Mouse (Mus musculus): ENCODE data around the gene Ube2r2. TPM values are rescaled to one million over a fixed set of nuclear protein-coding genes. Genes with fewer than 3 reads are reported as not detected.
A peak's percentile ranks its signal among the peaks of the same experiment; 100 is the strongest.

Ube2r2 gene
- polyA plus RNA-seq (2015; fragmentation: Nextera tagmentation; extraction: Ambion mirVana): 45.4 and 47.8 TPM in 2 replicates

GRCm38 (mm10) chr4:41135711-41136453 lies at the start of gene Ube2r2:
Gene Ube2r2 (plus strand): TSS chr4:41135743.
- Histone ChIP-seq H3K4me3 (replicated peaks) (peak within 1 kb of the TSS; percentile 90), H3K4me1 (replicated peaks) (peaks cover 59% of the 10 kb centered on the region), H3K9me3 (replicated peaks) (no peaks in the 10 kb centered on the region), H3K36me3 (replicated peaks) (peaks cover 25% of the 10 kb centered on the region), H3K27me3 (no peaks in the 10 kb centered on the region), H3K4me2 (peak within 1 kb of the TSS; percentile 80), H3K9ac (peak within 1 kb of the TSS; percentile 100), H3K27ac (replicated peaks) (peak within 1 kb of the TSS; percentile 97)
- under 1% methylated on average over 58 of the region's 65 CpGs for WGBS (ENCODE audit: insufficient replicate concordance)
- ATAC-seq (ENCODE audit: insufficient read depth): peak; percentile 72

- Histone ChIP-seq H3K4me2 (peak overlapping the region; percentile 71), H3K9ac (0 out of 2 replicates have a peak overlapping the region, but pooled peaks have one; percentile 19), H3K27ac (replicated peaks) (peak overlapping the region; percentile 96), H3K36me3 (replicated peaks) (no peaks in the 10 kb centered on the region), H3K27me3 (0 out of 2 replicates have a peak, but pooled peaks cover 4% of the 10 kb centered on the region), H3K9me3 (replicated peaks) (no peaks in the 10 kb centered on the region), H3K4me1 (replicated peaks) (peaks cover 90% of the 10 kb centered on the region), H3K4me3 (replicated peaks) (peak overlapping the region; percentile 34)
- peak; percentile 81 for ATAC-seq (ENCODE audit: insufficient read depth)
- WGBS (ENCODE audit: insufficient replicate concordance): 39% methylated on average over 9 of the region's 9 CpGs
Observed at GRCm38 (mm10) chr4:41086947-41087346, 48.6 kb upstream of the Ube2r2 start.

- H3K9ac ChIP-seq: peak overlapping the region; percentile 39; the same call in 1 of the 2 replicates
- ATAC-seq (ENCODE audit: insufficient read depth): peak; percentile 96
- peak overlapping the region; percentile 34 for H3K4me3 ChIP-seq (replicated peaks)
- H3K27ac ChIP-seq (replicated peaks): peak overlapping the region; percentile 96
- 0 out of 2 replicates have a peak, but pooled peaks cover 4% of the 10 kb centered on the region for H3K27me3 ChIP-seq
- peaks cover 87% of the 10 kb centered on the region for H3K4me1 ChIP-seq (replicated peaks)
- no peaks in the 10 kb centered on the region for H3K9me3 ChIP-seq (replicated peaks)
- WGBS (ENCODE audit: insufficient replicate concordance): 23% methylated on average over 16 of the region's 16 CpGs
- peak overlapping the region; percentile 71 for H3K4me2 ChIP-seq
- H3K36me3 ChIP-seq (replicated peaks): no peaks in the 10 kb centered on the region
Observed at GRCm38 (mm10) chr4:41087459-41088298, 47.9 kb upstream of the Ube2r2 start.

DNA sequence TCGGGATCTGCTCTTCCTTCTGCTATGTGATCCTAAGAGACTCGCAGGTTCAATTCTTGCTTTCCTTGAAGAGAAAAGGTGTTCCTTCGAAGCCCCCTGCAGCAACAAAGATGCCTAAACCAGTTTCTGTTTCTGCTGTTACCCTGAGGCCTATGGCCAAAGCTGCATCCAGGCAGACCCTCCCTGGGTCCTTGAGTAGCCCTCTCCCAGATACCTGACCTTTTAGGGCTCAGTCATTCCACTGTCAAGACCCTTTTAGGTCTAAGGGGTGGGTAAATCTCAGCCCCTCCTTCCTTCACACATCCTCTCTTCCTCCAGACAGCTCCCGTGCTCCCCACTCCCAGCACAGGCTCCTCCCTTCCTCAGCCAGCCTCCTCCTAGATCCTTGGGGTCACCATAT lies 46.4 kb upstream of the Ube2r2 start:
- Histone ChIP-seq H3K27ac (replicated peaks) (peak overlapping the region; percentile 96), H3K9me3 (replicated peaks) (no peaks in the 10 kb centered on the region), H3K36me3 (replicated peaks) (peaks cover 12% of the 10 kb centered on the region; the same call in 1 of the 2 replicates), H3K4me3 (replicated peaks) (no peak overlapping the region), H3K9ac (no peak overlapping the region), H3K4me1 (replicated peaks) (peaks cover 81% of the 10 kb centered on the region), H3K4me2 (peak overlapping the region; percentile 45), H3K27me3 (0 out of 2 replicates have a peak, but pooled peaks cover 4% of the 10 kb centered on the region)
- ATAC-seq (ENCODE audit: insufficient read depth): no peak
- whole genome bisulfite sequencing (ENCODE audit: insufficient replicate concordance): 63% methylated on average over 4 of the region's 4 CpGs

GRCm38 (mm10) chr4:41089705-41090104 lies 45.8 kb upstream of the Ube2r2 start:
- H3K4me3 ChIP-seq (replicated peaks): 0 out of 2 replicates have a peak overlapping the region, but pooled peaks have one; percentile 1
- H3K4me1 ChIP-seq (replicated peaks): peaks cover 84% of the 10 kb centered on the region
- H3K4me2 ChIP-seq: peak overlapping the region; percentile 45
- peak overlapping the region; percentile 43; the same call in 1 of the 2 replicates for H3K9ac ChIP-seq
- ATAC-seq (ENCODE audit: insufficient read depth): no peak
- H3K36me3 ChIP-seq (replicated peaks): peaks cover 17% of the 10 kb centered on the region
- no peaks in the 10 kb centered on the region for H3K9me3 ChIP-seq (replicated peaks)
- H3K27me3 ChIP-seq: 0 out of 2 replicates have a peak, but pooled peaks cover 4% of the 10 kb centered on the region
- H3K27ac ChIP-seq (replicated peaks): peak overlapping the region; percentile 96
- 27% methylated on average over 2 of the region's 2 CpGs for WGBS (ENCODE audit: insufficient replicate concordance)

DNA sequence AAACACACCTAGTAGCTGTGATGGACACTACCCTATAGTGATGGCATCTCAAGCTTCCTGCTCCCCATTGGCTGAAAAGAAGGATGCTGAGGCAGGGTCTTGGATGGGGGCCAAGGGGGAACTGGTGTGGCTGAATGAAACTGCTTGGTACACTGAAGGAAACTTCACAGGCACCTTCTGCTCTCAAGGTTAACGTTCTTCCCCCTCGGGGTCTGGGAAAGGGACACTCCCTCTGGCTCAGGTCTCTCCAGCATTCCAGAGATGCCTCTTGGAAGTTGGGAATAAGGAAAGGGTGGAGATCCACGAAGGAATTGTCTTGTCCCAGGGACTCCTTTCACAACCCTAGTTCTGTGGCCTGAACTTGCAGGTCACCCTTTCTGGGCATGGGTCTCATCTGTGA lies 44.2 kb upstream of the Ube2r2 start:
- H3K9ac ChIP-seq: no peak overlapping the region
- H3K27ac ChIP-seq (replicated peaks): no peak overlapping the region
- H3K36me3 ChIP-seq (replicated peaks): peaks cover 21% of the 10 kb centered on the region
- no peak overlapping the region for H3K4me3 ChIP-seq (replicated peaks)
- no peak overlapping the region for H3K4me2 ChIP-seq
- H3K4me1 ChIP-seq (replicated peaks): peaks cover 84% of the 10 kb centered on the region
- H3K27me3 ChIP-seq: 0 out of 2 replicates have a peak, but pooled peaks cover 4% of the 10 kb centered on the region
- WGBS (ENCODE audit: insufficient replicate concordance): 47% methylated on average over 3 of the region's 3 CpGs
- H3K9me3 ChIP-seq (replicated peaks): no peaks in the 10 kb centered on the region
- ATAC-seq (ENCODE audit: insufficient read depth): no peak

- no peak overlapping the region for H3K4me2 ChIP-seq
- H3K27me3 ChIP-seq: peaks cover 19% of the 10 kb centered on the region
- WGBS (ENCODE audit: insufficient replicate concordance): 79% methylated on average over 1 of the region's 1 CpGs
- no peak for ATAC-seq (ENCODE audit: insufficient read depth)
- peaks cover 84% of the 10 kb centered on the region for H3K4me1 ChIP-seq (replicated peaks)
- peaks cover 21% of the 10 kb centered on the region for H3K36me3 ChIP-seq (replicated peaks)
- no peak overlapping the region for H3K4me3 ChIP-seq (replicated peaks)
- no peak overlapping the region for H3K27ac ChIP-seq (replicated peaks)
- no peaks in the 10 kb centered on the region for H3K9me3 ChIP-seq (replicated peaks)
- no peak overlapping the region for H3K9ac ChIP-seq
Observed at GRCm38 (mm10) chr4:41092958-41093357, 42.6 kb upstream of the Ube2r2 start.

- Histone ChIP-seq H3K27ac (replicated peaks) (no peak overlapping the region), H3K4me3 (replicated peaks) (no peak overlapping the region), H3K36me3 (replicated peaks) (peaks cover 21% of the 10 kb centered on the region), H3K9ac (no peak overlapping the region), H3K9me3 (replicated peaks) (no peaks in the 10 kb centered on the region), H3K4me2 (no peak overlapping the region), H3K4me1 (replicated peaks) (peaks cover 79% of the 10 kb centered on the region), H3K27me3 (peaks cover 29% of the 10 kb centered on the region)
- no peak for ATAC-seq (ENCODE audit: insufficient read depth)
- 77% methylated on average over 9 of the region's 9 CpGs for WGBS (ENCODE audit: insufficient replicate concordance)
Observed at GRCm38 (mm10) chr4:41094361-41094760, 41.2 kb upstream of the Ube2r2 start.

DNA sequence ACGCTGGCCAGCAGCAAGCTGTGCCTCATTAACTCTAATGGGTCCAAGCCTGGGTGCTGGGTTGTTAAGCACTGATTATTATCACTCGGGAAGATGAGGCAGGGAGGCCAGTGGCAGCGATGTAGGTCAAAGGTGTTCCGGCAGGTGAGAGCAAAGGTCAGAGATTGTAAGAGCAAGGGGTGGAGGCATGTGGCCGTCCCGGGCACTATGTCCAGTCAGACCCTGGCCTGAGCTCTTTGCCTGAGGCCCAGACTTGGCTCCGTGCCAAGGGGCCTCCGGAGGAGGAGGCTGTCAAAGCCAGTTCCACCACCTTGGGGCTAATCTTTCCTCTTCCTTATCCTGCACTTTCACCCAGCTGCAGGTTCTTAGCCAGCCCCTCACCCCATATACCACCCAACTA lies 39.4 kb upstream of the Ube2r2 start:
- Histone ChIP-seq H3K36me3 (replicated peaks) (peaks cover 21% of the 10 kb centered on the region), H3K27ac (replicated peaks) (peak overlapping the region; percentile 68; the same call in 1 of the 2 replicates), H3K4me2 (peak overlapping the region; percentile 84), H3K9me3 (replicated peaks) (no peaks in the 10 kb centered on the region), H3K9ac (peak overlapping the region; percentile 54; the same call in 1 of the 2 replicates), H3K4me3 (replicated peaks) (peak overlapping the region; percentile 61), H3K27me3 (peaks cover 45% of the 10 kb centered on the region), H3K4me1 (replicated peaks) (peaks cover 62% of the 10 kb centered on the region)
- ATAC-seq (ENCODE audit: insufficient read depth): peak; percentile 20
- WGBS (ENCODE audit: insufficient replicate concordance): 53% methylated on average over 8 of the region's 8 CpGs

GRCm38 (mm10) chr4:41096794-41097193 lies 38.7 kb upstream of the Ube2r2 start:
- Histone ChIP-seq H3K27ac (replicated peaks) (peak overlapping the region; percentile 68), H3K9me3 (replicated peaks) (no peaks in the 10 kb centered on the region), H3K4me1 (replicated peaks) (peaks cover 59% of the 10 kb centered on the region), H3K9ac (peak overlapping the region; percentile 54), H3K27me3 (peaks cover 49% of the 10 kb centered on the region), H3K4me3 (replicated peaks) (peak overlapping the region; percentile 61), H3K36me3 (replicated peaks) (peaks cover 21% of the 10 kb centered on the region), H3K4me2 (peak overlapping the region; percentile 84)
- WGBS (ENCODE audit: insufficient replicate concordance): 19% methylated on average over 5 of the region's 5 CpGs
- peak; percentile 76 for ATAC-seq (ENCODE audit: insufficient read depth)

Measured in liver, embryonic 15.5 days (tissue).